Mouse (Mus musculus): ENCODE measurements around the gene Wdr72.
A peak's percentile ranks its signal among the peaks of the same experiment; 100 is the strongest.

Wdr72 gene

GRCm38 (mm10) chr9:74109761-74110460, at the start of gene Wdr72:
Wdr72 (plus strand) TSS chr9:74110356.
- no peak for DNase-seq (ENCODE audit: low read depth, low spot score)

DNA sequence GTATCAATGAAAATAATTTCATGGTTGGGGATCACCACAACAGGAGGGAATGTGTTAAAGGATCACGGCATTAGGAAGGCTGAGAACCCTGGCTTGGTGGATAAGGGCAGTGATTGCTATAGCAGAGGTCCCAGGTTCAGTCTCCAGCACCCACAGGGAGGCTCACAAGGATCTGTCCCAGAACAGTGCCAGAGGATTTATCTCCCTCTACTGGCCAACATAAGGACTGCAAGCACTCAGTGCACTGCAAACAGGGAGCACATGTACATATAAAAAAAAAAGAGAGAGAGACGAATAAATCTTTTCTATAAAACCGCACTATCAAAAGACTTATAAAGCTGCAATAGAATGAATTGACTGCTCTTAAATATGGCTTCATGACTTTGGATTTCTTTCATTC, 43.9 kb upstream of the Wdr72 start:
- DNase-seq (ENCODE audit: low read depth, low spot score), result no peak

DNA sequence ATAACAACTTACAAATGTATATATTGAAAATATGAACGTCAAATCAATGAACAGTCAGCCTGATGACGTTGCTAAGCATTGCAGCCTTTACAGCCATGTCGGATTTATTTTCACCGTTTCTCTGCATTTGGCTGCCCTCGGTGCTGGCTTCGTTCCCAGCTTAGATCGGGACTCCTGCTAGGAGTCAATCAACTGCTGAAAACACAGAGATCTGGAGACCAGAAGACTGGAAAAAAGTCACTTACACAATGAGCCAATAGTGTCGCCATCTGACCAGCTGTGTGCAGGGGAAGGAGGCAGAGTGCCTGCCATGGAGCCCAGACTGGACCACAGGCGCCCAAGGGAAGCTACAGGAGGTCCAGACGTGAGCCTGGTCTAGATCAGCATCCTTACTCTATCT, 43.4 kb upstream of the Wdr72 start:
- no peak for DNase-seq (ENCODE audit: low read depth, low spot score)

- no peak for DNase-seq (ENCODE audit: low read depth, low spot score)
Observed at GRCm38 (mm10) chr9:74075958-74076357, 34.2 kb upstream of the Wdr72 start.

DNA sequence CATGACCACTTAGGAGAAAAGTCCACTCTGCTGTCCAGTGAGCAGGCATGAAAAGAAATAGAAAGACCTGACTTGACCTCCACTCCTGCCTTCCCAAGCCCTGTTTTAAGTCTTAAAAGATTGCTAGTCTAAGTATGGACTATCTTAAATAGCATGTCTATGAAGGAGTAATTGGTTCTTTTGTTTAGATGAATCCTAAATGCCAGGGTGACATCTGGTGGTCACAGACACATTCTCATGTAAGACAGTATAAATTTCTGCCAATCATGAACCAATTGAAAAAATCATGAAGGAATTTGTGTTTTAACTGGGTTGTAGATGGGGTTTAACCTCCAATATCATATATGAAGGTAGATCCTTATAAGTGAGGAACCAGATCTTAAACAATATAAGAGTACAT, 31.7 kb upstream of the Wdr72 start:
- no peak for DNase-seq (ENCODE audit: low read depth, low spot score)

- no peak for DNase-seq (ENCODE audit: low read depth, low spot score)
Observed at GRCm38 (mm10) chr9:74080241-74080640, 29.9 kb upstream of the Wdr72 start.

- DNase-seq (ENCODE audit: low read depth, low spot score), result no peak
Observed at GRCm38 (mm10) chr9:74101591-74101990, 8.6 kb upstream of the Wdr72 start.

GRCm38 (mm10) chr9:74102615-74103014, 7.5 kb upstream of the Wdr72 start:
- no peak for DNase-seq (ENCODE audit: low read depth, low spot score)

GRCm38 (mm10) chr9:74110461-74110816, 283 bp downstream of the Wdr72 start:
- no peak for DNase-seq (ENCODE audit: low read depth, low spot score)

DNA sequence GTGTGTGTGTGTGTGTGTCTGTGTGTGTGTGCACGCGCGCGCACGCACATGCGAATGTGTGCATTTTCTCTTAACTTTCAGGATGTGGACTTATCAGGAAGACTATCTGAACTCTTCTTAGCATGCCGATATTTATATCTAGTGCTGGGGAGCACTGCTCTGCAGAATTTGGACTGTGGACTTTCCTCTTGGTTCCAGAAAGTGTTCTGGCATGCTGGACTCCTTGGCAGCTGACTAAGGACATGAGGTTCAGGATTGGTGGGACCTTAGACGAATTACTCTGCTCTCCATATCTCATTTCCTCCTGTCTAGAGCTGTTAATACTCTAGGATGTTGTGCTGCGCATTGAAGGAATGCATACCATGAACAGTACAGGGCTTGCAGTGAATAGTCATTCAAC, 2.4 kb downstream of the Wdr72 start:
- DNase-seq (ENCODE audit: low read depth, low spot score), result no peak

DNA sequence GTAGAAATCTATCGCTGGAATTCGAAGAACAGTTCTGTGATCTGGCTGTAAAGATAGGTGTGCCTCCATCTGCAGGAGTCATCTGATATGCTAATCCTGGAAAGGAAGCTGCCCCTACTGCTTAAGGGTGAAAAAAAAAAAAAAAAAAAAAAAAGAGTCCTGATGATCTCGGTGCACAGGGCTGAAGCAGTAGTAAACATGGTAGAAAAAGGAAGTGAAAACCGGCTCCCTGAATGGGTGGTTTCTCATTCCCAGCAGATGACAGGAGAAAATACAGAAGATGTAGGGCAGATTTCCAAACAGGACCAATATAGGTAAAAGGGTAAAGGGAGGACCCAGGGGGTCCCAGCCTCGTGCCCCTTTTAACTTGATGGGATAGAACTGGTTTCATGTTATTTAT, 16.1 kb downstream of the Wdr72 start:
- DNase-seq (ENCODE audit: low read depth, low spot score), result no peak

DNA sequence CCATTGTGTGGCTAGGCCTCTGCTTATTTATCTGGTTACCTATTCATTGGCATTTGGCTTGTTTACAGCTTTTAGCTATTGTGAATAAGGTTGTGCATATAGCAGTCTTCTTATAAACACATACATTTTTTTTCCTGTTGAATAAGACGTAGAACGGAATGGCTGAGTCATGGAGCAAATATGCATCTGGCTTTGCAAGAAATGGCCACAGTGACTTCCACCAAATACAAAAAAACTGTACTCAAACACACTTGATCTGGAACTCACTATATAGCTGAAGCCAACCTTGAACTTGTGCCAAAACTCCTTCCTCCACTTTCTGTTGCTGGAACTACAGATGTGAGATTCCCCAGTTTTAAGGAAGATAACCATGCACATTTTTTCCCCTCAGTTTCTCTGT, 23.9 kb downstream of the Wdr72 start:
- no peak for DNase-seq (ENCODE audit: low read depth, low spot score)

GRCm38 (mm10) chr9:74141864-74142263, 31.7 kb downstream of the Wdr72 start:
- peak; percentile 63 for DNase-seq (ENCODE audit: low read depth, low spot score)

- DNase-seq (ENCODE audit: low read depth, low spot score), result no peak
Observed at GRCm38 (mm10) chr9:74142705-74143104, 32.5 kb downstream of the Wdr72 start.

GRCm38 (mm10) chr9:74145203-74145602, 35.0 kb downstream of the Wdr72 start:
- DNase-seq (ENCODE audit: low read depth, low spot score), result no peak

- DNase-seq (ENCODE audit: low read depth, low spot score), result no peak
Observed at GRCm38 (mm10) chr9:74148306-74148705, 38.1 kb downstream of the Wdr72 start.

DNA sequence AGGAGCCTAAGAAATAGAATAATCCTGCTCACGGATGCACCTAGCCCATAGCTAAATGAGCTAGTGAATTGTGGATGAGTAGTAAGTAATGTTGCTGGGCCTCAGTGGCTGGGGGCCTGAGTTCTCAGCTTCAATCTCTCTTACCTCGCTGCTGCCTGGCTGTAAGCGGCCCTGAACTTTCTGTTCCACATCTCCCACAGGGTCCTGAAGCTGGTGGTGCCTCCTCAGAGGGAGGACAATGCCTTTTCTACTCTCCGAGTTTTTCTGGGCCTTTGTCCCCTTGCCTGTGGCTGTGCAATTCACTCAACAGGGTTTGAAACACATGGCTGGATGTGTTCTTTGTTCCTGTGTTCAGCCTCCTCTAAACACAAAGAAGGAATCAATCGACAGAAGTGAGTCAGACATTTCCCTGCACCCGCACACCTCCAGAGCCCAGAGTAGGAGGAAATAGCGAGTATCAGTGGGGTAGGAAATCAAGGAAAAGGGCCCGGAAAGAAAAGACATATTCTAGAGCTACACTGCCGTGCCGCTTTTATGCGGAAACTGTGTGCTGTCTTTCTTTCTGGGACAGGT, 50.3 kb downstream of the Wdr72 start:
- no peak for DNase-seq (ENCODE audit: low read depth, low spot score)

GRCm38 (mm10) chr9:74165697-74166096, 55.5 kb downstream of the Wdr72 start:
- no peak for DNase-seq (ENCODE audit: low read depth, low spot score)

GRCm38 (mm10) chr9:74169904-74170303, 59.7 kb downstream of the Wdr72 start:
- DNase-seq (ENCODE audit: low read depth, low spot score), result no peak

DNA sequence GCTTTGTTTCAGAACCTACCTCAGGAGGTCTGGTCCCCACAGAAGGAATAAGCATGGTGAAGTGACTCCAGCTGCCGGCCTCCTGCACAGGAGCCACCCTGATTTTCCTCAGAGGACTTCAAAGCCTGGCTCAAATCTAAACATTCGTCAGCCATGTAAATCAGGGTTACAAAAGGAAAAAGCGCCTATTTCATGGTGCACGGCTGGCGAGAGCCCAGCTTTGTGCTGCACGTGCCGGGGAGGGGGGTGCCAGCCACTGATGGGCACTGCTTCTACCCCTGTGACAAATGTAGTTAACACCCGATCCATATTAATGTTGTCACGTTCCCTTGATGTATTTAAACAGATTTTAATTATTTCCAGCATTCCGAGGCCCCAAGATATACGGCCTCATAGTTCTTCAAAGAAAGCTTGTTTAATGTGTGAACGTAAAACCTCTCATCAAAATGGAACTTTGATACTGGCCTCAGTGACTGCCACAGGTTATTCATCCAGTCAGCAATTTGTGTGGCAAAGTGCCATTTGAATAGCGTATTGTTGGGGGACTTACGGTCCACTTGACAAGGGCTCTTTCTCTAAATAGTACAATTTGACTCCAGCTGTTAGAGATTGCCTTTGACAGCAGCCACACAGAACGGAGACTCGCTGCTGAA, 76.7 kb downstream of the Wdr72 start:
- peak; percentile 23 for DNase-seq (ENCODE audit: low read depth, low spot score)

- DNase-seq (ENCODE audit: low read depth, low spot score), result no peak
Observed at GRCm38 (mm10) chr9:74187401-74188029, 77.4 kb downstream of the Wdr72 start.

DNA sequence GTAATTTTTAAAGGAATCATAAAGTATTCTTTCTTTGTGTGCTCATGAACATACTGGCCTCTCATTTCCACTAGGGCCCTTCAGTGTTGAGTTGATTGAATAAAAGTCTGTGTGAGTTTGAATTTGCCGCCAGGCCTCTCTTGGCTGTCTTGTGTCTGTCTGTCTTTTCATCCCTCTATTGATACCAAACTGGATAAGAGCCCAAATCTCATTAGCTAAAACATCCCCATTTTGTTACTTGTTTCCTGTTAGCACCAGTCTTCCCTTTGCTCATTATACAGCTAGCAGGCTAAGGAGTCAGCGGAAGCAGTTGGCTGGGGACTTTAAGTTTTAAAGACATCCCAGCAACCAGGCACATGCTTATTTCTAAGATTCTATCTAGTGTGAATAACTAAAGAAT, 84.7 kb downstream of the Wdr72 start:
- DNase-seq (ENCODE audit: low read depth, low spot score), result no peak

GRCm38 (mm10) chr9:74228272-74228671, 118.1 kb downstream of the Wdr72 start:
- no peak for DNase-seq (ENCODE audit: low read depth, low spot score)

All from embryo, embryonic 11.5 days (tissue).